Mouse (Mus musculus) large intestine, adult 2 months (tissue): ENCODE measurements around the gene Arap2. TPM values are rescaled to one million over a fixed set of nuclear protein-coding genes. Genes with fewer than 3 reads are reported as not detected.

Experiments used
- DNase-seq: peaks from one replicate; pipeline ENCODE4 v3.0.0-alpha.2; 2012; ENCODE audit warnings: low read depth, low spot score
- WGBS: fragments of 180-500 bp; shearing (Covaris S2); methylation state at CpG from one replicate; pipeline ENCODE4 v1.1.7; 2018; 5-methylcytosine and 5-hydroxymethylcytosine counted together
- polyA plus RNA-seq: library from polyadenylated mRNA; depleted of rRNA; stranded (reverse); fragments of >200 nt; gene quantifications from 2 replicates; pipeline ENCODE4 v1.2.3, GENCODE M21; 2012; rRNA removed

The Arap2 gene
- polyA plus RNA-seq, 1 experiment = 4.5 TPM

DNA sequence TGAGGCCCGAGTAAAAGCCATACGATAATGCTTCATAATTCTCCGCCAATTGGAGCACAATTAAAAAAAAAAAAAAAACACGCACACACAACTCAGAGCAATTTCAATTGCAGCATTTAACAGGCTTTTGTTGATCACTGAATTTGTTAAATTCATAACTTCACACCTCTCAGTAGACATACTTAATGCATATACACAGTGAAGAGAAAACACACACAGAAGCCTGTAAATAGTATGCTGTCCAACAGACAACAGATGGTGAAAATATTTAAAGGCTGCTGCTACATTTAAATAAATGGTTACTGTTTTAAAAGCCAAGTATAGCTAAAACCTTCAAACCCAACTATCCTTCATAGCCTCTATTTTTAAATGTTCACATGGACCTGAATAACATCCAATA lies 123.6 kb downstream of the Arap2 start:
- 94% methylated on average over 4 of the region's 4 CpGs for WGBS
- DNase-seq = no peak

- 91% methylated on average over 8 of the region's 8 CpGs for WGBS
Measured at GRCm38 (mm10) chr5:62640501-62640900, 125.5 kb downstream of the Arap2 start.

GRCm38 (mm10) chr5:62636341-62636740 lies 129.6 kb downstream of the Arap2 start:
- DNase-seq = no peak
- WGBS = 97% methylated on average over 3 of the region's 3 CpGs

More at GRCm38 (mm10) chr5:62640501-62640900, 125.5 kb downstream of the Arap2 start:
- no peak for DNase-seq

GRCm38 (mm10) chr5:62628901-62629300 lies 137.1 kb downstream of the Arap2 start:
- DNase-seq = no peak
- 94% methylated on average over 5 of the region's 5 CpGs for WGBS

DNA sequence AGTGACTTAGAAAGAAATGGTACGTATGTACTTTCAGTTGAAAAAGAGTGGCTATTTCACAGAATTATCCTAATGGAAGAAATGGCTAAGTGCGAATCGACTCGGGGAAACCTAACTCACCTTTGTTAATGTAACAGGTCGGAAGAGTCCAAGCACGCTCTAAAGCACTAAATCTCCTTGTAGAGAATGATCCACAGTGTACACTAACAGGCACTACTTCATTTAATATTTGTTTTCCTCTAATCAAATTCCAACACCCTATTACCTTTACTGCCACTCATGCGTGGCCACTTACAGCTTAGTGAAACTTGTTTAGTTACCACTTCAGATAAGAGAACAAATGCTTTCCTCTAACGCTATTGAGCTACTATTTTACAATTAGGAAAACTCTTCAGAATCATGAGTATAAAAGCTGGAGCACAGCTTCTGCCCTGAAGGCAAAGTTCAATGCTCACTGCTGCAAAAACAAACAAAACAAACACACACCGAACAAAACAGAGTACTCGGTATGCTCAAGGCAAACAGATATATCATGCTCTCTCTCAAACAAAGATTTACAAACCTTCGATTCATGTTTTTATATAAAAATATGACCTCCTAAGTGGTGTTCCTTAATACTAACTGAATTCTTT lies 143.0 kb downstream of the Arap2 start:
- no peak for DNase-seq
- 72% methylated on average over 11 of the region's 11 CpGs for WGBS

- DNase-seq = no peak
Measured at GRCm38 (mm10) chr5:62618286-62618685, 147.7 kb downstream of the Arap2 start.

DNA sequence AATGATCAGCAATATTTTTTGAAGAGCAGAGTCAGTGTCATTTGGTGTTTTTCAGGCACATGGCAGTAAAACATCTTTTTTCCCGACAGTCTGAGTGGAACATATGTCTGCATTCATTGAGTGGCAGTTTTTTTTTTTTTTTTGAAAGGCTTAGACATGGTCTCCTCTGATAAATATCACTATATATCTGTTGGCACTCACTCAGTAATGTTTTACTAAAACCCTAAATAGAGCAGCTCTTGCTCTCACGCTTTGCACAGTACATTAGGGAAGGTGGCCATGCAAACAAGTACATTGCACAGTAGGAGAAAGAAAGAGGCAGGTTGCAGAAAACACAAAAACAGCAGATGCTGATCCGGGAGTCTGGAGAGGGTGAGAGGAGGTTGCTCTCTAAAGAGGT lies 154.0 kb downstream of the Arap2 start:
- DNase-seq = no peak
- WGBS = 86% methylated on average over 3 of the region's 3 CpGs

DNA sequence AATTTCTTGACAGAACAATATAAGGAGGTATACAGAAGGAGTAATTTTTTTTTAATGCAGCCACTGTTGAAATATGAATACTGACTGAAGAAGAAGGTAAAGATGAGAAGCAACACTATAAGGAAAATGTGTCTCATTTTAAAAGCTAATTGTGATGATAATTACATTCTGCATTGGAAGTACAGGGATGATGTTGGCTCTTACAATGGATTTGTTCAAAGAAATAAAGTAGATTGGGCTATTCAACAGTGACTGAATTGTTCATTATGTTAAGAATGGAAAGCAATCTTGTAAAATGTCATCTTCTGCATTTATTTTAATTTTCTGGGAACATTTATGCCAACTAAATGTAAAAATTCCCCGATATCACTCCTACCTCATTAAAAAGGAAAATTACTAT lies 178.6 kb downstream of the Arap2 start:
- 87% methylated on average over 1 of the region's 1 CpGs for WGBS
- no peak for DNase-seq

GRCm38 (mm10) chr5:62582643-62583042 lies 183.3 kb downstream of the Arap2 start:
- WGBS = 26% methylated on average over 2 of the region's 2 CpGs
- DNase-seq = no peak

- WGBS = 75% methylated on average over 3 of the region's 3 CpGs
- DNase-seq = no peak
Measured at GRCm38 (mm10) chr5:62581699-62582098, 184.3 kb downstream of the Arap2 start.

DNA sequence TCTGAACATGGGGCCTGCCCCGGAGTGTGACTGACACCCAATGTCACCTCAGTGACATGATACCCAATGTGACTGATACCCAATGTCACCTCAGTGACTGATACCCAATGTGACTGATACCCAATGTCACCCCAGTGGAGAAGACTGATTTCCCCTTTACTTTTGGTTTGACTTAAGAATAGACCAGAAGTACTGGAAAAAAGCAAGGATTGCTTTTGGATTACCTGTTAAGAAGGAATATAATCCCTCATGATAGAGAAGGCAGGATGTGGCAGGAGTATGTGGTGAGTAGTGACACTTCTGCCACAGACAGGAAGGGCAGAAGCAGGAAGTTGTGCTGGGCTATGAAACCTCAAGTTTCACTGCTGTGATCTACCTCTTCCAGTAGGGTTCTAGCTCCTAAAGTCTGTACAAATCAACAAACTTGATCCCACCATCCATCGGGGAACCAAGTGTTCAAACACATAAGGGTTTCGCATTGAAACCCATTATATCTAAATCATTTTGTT lies 191.6 kb downstream of the Arap2 start:
- 93% methylated on average over 3 of the region's 3 CpGs for WGBS
- no peak for DNase-seq

Other genes starting within 250 kb of the Arap2 start
- gene Dthd1, start 47.7 kb upstream of the Arap2 start, polyA plus RNA-seq = not detected in 2 replicates